ENCODE assay signal across 8 mouse cellular contexts in genomic region chr6:97506141-97506650, GRCm38 (mm10).
DNase-seq lines count a peak whose midpoint lies in the region; ATAC-seq and TF ChIP-seq lines count a peak whose summit lies in the region.

No protein-coding gene starts in this region.

- H3K4me3 ChIP-seq in ES-E14 (ENCODE audit: insufficient read depth in 1 of 2, low read depth in 1 of 2, low read length in 2 of 2, poor library complexity in 1 of 2, severe bottlenecking in 1 of 2): no peak overlapping the region
- H3K4me3 ChIP-seq in forebrain, postnatal 0 days (ENCODE audit: low read depth, low read length): no peak overlapping the region
- H3K4me3 ChIP-seq in heart, postnatal 0 days (ENCODE audit: low read depth, low read length): peak overlapping the region; percentile 6; the same call in 1 of the 2 replicates
- H3K4me3 ChIP-seq in megakaryocyte, embryonic 14.5 days (replicated peaks): peak overlapping the region; percentile 64

- no peaks in the 10 kb centered on the region for H3K36me3 ChIP-seq in ES-E14 (ENCODE audit: control insufficient read depth, insufficient read depth, low read length, poor library complexity, severe bottlenecking)
- H3K36me3 ChIP-seq in forebrain, postnatal 0 days (ENCODE audit: insufficient read depth): no peaks in the 10 kb centered on the region; the same call in 1 of the 2 replicates
- no peaks in the 10 kb centered on the region for H3K36me3 ChIP-seq in heart, postnatal 0 days (replicated peaks; ENCODE audit: control insufficient read depth, insufficient read depth, low read length)
- H3K36me3 ChIP-seq in megakaryocyte, embryonic 14.5 days (replicated peaks; ENCODE audit: low read length): no peaks in the 10 kb centered on the region

- in situ Hi-C loops in ES-E14 (cut with MboI; ENCODE audit: low sequenced_read_pairs in 2 of 2, unreplicated experiment in 2 of 2): loop anchor here in 1 of 2 experiments (25.0 kb wide), 1 partner anchor 231 kb away; no protein-coding TSS in a partner anchor

- H3K27ac ChIP-seq in ES-E14 (ENCODE audit: insufficient read depth, low read depth, low read length, poor library complexity, severe bottlenecking): no peak overlapping the region
- H3K27ac ChIP-seq in forebrain, postnatal 0 days (ENCODE audit: low read depth, low read length): no peak overlapping the region
- no peak overlapping the region for H3K27ac ChIP-seq in heart, postnatal 0 days (ENCODE audit: low read depth)

- H3K9ac ChIP-seq in ES-E14 (ENCODE audit: insufficient read depth, low read depth, low read length, poor library complexity, severe bottlenecking): no peak overlapping the region
- H3K9ac ChIP-seq in forebrain, postnatal 0 days: no peak overlapping the region
- no peak overlapping the region for H3K9ac ChIP-seq in heart, postnatal 0 days (replicated peaks; ENCODE audit: low read depth, low read length)

- no peaks in the 10 kb centered on the region for H3K27me3 ChIP-seq in forebrain, postnatal 0 days (ENCODE audit: insufficient read depth, low read length)
- H3K27me3 ChIP-seq in heart, postnatal 0 days (ENCODE audit: control insufficient read depth, insufficient read depth, low read length): no peaks in the 10 kb centered on the region
- H3K27me3 ChIP-seq in megakaryocyte, embryonic 14.5 days (replicated peaks): peaks cover 24% of the 10 kb centered on the region

- H3K9me3 ChIP-seq in ES-E14 (ENCODE audit: control insufficient read depth, insufficient read depth, low read depth, low read length): no peaks in the 10 kb centered on the region
- no peaks in the 10 kb centered on the region for H3K9me3 ChIP-seq in forebrain, postnatal 0 days (ENCODE audit: low read length)
- no peaks in the 10 kb centered on the region for H3K9me3 ChIP-seq in heart, postnatal 0 days (replicated peaks; ENCODE audit: control insufficient read depth, low read length)
- no peaks in the 10 kb centered on the region for H3K9me3 ChIP-seq in megakaryocyte, embryonic 14.5 days

- H3K4me1 ChIP-seq in ES-E14 (ENCODE audit: control insufficient read depth in 2 of 2, insufficient read depth in 2 of 2, low read length in 2 of 2, poor library complexity in 1 of 2): no peaks in the 10 kb centered on the region
- H3K4me1 ChIP-seq in forebrain, postnatal 0 days (ENCODE audit: insufficient read depth): 0 out of 2 replicates have a peak, but pooled peaks cover 2% of the 10 kb centered on the region
- H3K4me1 ChIP-seq in heart, postnatal 0 days (ENCODE audit: control insufficient read depth, insufficient read depth): peaks cover 8% of the 10 kb centered on the region; the same call in 1 of the 2 replicates
- peaks cover 42% of the 10 kb centered on the region for H3K4me1 ChIP-seq in megakaryocyte, embryonic 14.5 days

- peak overlapping the region; percentile 4; the same call in 1 of the 2 replicates for H3K4me2 ChIP-seq in forebrain, postnatal 0 days (ENCODE audit: low read depth)
- peak overlapping the region; percentile 32 for H3K4me2 ChIP-seq in heart, postnatal 0 days (ENCODE audit: low read depth, low read length)

- TF ChIP-seq CTCF in forebrain, postnatal 0 days (IDR thresholded peaks at IDR 0.05; ENCODE audit: low read depth): no peak
- no peak for TF ChIP-seq CTCF in heart, postnatal 0 days (IDR thresholded peaks at IDR 0.05; ENCODE audit: low read depth)

- 22% methylated on average over 15 of the region's 15 CpGs for WGBS in forebrain, postnatal 0 days
- 13% methylated on average over 15 of the region's 15 CpGs for WGBS in heart, postnatal 0 days

- no peak for DNase-seq in ES-E14 (ENCODE audit: low read depth, low spot score)
- DNase-seq in ZHBTc4 (ENCODE audit: low read depth, low spot score): peak; percentile 32
- DNase-seq in forebrain, postnatal 0 days: peak; percentile 83
- DNase-seq in heart, postnatal 0 days (ENCODE audit: low spot score): peak; percentile 70
- DNase-seq in layer of hippocampus, adult 8-10 months (ENCODE audit: low spot score in 2 of 2): peak; percentile 51 to 72
- DNase-seq in testis, postnatal 14 days (ENCODE audit: low spot score): peak; percentile 56
- DNase-seq in natural killer cell, adult 2 months (ENCODE audit: low spot score in 2 of 2): no peak

- peak; percentile 75 for ATAC-seq in forebrain, postnatal 0 days
- ATAC-seq in heart, postnatal 0 days (ENCODE audit: insufficient read depth, low read depth): peak; percentile 78

- TF ChIP-seq EP300 in heart, postnatal 0 days (IDR thresholded peaks at IDR 0.05; ENCODE audit: low read depth): no peak

TF ChIP-seq in ES-E14, 5 proteins besides CTCF, POLR2A, EP300 and RAD21:
- peak; percentile 62; the same call in 1 of the 2 replicates for TF ChIP-seq ZNF384 (IDR thresholded peaks at IDR 0.05; ENCODE audit: low read depth, low read length)
- TF ChIP-seq MAFK (IDR thresholded peaks at IDR 0.05; ENCODE audit: insufficient read depth, low read depth, low read length): no peak

Comparison
In these comparisons a context has a peak if more than half of its experiments do, and no peak if none do; other contexts are left out.
1. DNase-seq: peak in ZHBTc4 (single experiment), forebrain, postnatal 0 days (single experiment), heart, postnatal 0 days (single experiment), layer of hippocampus, adult 8-10 months (2 of 2) and testis, postnatal 14 days (single experiment); none in ES-E14 (single experiment) and natural killer cell, adult 2 months (0 of 2).
2. H3K4me3 ChIP-seq: peak in heart, postnatal 0 days (single experiment) and megakaryocyte, embryonic 14.5 days (single experiment); none in ES-E14 (0 of 2) and forebrain, postnatal 0 days (single experiment).